Mouse (Mus musculus) limb, embryonic 11.5 days (tissue): ENCODE measurements at regions not wholly inside any gene's neighbourhood (a gene's known extent, or its start where the extent isn't known, plus 50 kb on each side); places are given as distances from the start of the nearest gene placed in this dataset.

Experiments
- ATAC-seq: fragments of 200-750 bp; cut with Nextera tagmentation; 2 replicates; pipeline ENCODE4 v1.8.0; 2017; ENCODE audit warnings: low read depth; ENCODE audit not compliant: insufficient number of reproducible peaks, low FRiP score, low TSS enrichment
- DNase-seq: peaks from one replicate; pipeline ENCODE4 v3.0.0-alpha.2; 2015; ENCODE audit warnings: low spot score
- H3K27ac ChIP-seq: fragments of 300-500 bp; sonication (generic); replicated peaks from 2 replicates; pipeline ENCODE4 v1.5.1; 2014; ENCODE audit warnings: low read depth, mild to moderate bottlenecking, low read length
- H3K27me3 ChIP-seq: fragments of 300-500 bp; sonication (generic); 2 replicates; pipeline ENCODE4 v1.6.1; 2014; ENCODE audit warnings: mild to moderate bottlenecking, low read length, mixed read lengths; ENCODE audit not compliant: control insufficient read depth, insufficient read depth
- H3K36me3 ChIP-seq: fragments of 300-500 bp; sonication (generic); 2 replicates; pipeline ENCODE4 v1.6.1; 2014; ENCODE audit warnings: mild to moderate bottlenecking, low read length, moderate library complexity, mixed read lengths; ENCODE audit not compliant: control insufficient read depth, insufficient read depth
- H3K4me1 ChIP-seq: fragments of 300-500 bp; sonication (generic); 2 replicates; pipeline ENCODE4 v1.6.1; 2014; ENCODE audit warnings: low read length, mixed read lengths; ENCODE audit not compliant: control insufficient read depth, insufficient read depth
- H3K4me2 ChIP-seq: fragments of 300-500 bp; sonication (generic); 2 replicates; pipeline ENCODE4 v1.6.1; 2014; ENCODE audit warnings: low read depth, mild to moderate bottlenecking, moderate library complexity; ENCODE audit not compliant: severe bottlenecking
- H3K4me3 ChIP-seq: fragments of 300-500 bp; sonication (generic); 2 replicates; pipeline ENCODE4 v1.5.1; 2014; ENCODE audit warnings: low read depth, low read length
- H3K9ac ChIP-seq: fragments of 300-500 bp; sonication (generic); 2 replicates; pipeline ENCODE4 v1.6.1; 2014; ENCODE audit warnings: mild to moderate bottlenecking, low read length
- H3K9me3 ChIP-seq: fragments of 300-500 bp; sonication (generic); 2 replicates; pipeline ENCODE4 v1.6.1; 2016; ENCODE audit warnings: low read length; ENCODE audit not compliant: control insufficient read depth
- WGBS: fragments of 180-500 bp; shearing (Covaris S2); extraction: QIAGEN DNeasy Blood & Tissue Kit; methylation state at CpG from one replicate; pipeline ENCODE4 v1.1.7; 2014; 5-methylcytosine and 5-hydroxymethylcytosine counted together

DNA sequence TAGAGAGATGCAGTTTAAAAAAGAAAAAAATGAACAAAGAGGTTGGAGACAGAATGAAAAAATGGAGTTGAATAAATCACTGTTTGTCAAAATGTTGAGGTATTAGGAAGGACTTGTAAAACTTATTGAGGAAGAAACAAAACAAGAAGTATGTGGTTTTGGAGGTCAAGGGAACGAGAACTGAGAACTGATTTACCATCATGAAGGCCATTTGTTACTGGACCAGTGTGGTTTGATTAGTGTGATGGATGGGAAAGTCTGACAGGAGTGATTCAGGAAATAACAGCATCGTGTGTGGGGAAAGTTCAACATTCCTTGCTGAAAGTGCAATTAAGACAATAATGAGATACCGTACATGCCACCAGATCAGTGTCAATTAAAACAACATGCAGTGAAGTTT is 65.9 kb downstream of the Tnfsf18 start:
- ATAC-seq (no peak), DNase-seq (no peak)
- 28% methylated on average over 3 of the region's 3 CpGs for WGBS
- H3K4me1 ChIP-seq: no peaks in the 10 kb centered on the region
- H3K36me3 ChIP-seq: no peaks in the 10 kb centered on the region
- H3K9ac ChIP-seq: no peak overlapping the region
- no peak overlapping the region for H3K4me2 ChIP-seq
- H3K4me3 ChIP-seq: no peak overlapping the region
- no peaks in the 10 kb centered on the region for H3K27me3 ChIP-seq
- H3K9me3 ChIP-seq: no peaks in the 10 kb centered on the region
- H3K27ac ChIP-seq: no peak overlapping the region
